Mouse (Mus musculus) urinary bladder, adult 18-20 months (tissue): ENCODE results near the gene Sapcd1.
A peak's percentile ranks its signal among the peaks of the same experiment; 100 is the strongest.

ENCODE experiments used
- DNase-seq, 2 experiments: peaks; one replicate each; pipeline ENCODE4 v3.0.0; 2022; ENCODE audit warnings: low spot score in 2 of 2, mixed read lengths in 2 of 2

Sapcd1 gene

GRCm38 (mm10) chr17:35029691-35030532, 2.1 kb upstream of the Sapcd1 start:
- no peak for DNase-seq

DNA sequence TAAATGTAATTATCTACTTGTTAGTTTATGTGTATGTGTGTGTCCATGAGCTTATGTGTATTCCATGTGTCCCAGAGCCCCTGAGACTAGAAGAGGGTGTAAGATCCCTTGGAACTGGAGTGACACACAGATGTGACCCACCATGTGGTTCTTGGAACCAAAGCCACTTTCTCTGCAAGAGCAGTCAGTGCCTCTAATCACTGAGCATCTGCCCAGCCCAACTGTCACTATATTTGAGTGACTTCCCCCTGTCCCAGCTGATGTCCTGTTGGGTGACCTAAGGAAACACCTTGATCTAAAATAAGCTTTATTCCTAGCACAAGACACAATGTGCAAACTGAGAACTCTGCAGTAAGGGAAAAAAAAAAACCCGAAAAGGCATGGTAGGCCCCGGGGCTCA, 499 bp upstream of the Sapcd1 start:
- no peak for DNase-seq

DNA sequence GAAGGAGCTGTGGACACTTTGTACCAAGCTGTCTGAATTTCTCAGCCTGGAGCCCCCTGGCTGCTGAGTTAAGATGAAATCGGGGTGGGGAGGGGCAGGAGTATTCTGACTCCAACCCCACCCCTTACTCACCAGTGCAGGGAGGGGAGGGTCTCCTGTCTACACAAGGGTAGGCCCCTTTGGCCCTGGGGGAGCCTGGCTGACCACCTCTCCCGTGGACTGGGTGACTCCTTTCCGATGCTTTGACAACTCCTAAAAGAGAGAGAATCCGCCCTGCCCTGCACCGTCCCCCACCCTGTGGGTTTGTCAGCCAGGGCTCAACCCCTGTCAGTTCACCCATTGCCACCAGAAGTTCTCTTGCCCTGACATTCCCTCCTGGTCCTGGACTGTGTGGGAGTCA, 1.6 kb downstream of the Sapcd1 start:
- DNase-seq: no peak

DNA sequence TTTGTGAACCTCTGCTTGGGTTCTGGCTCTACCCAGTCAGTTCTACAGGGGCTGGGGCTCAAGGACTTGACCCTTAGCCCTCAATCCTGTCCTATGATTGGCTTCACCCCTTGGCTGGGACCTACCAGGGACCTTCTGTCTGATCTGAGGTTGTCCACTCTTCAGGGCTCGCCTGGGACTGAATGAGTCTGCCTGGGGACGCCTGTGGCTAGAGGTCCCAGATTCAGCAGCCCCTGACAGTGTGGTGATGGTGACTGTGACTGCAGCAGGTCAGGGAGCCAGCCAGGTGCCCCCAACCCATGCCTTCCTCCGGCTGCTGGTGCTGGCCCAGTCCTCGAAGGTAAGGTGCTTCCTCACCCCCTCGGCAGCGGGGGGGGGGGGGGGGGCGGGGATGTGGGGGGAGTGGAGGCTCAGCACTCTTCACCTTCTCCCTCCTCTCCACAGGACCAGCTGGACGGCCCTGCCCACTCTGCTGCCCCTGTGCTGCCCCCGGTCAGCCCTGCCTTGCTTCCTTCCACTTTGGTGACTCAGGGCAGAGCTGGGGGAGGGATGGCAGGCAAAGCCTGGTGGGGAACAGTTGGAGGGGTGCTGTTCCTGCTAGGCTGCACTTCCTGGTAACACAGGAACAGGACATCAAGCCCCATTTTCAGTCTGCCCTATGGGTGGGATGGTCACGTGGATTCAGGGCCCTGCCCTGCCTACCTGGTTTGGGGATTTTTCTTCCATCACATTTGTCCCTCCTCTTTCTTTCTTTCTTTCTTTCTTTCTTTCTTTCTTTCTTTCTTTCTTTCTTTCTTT, 2.9 kb downstream of the Sapcd1 start:
- no peak for DNase-seq

- no peak for DNase-seq
Measured at GRCm38 (mm10) chr17:35024261-35024660, 3.6 kb downstream of the Sapcd1 start.

DNA sequence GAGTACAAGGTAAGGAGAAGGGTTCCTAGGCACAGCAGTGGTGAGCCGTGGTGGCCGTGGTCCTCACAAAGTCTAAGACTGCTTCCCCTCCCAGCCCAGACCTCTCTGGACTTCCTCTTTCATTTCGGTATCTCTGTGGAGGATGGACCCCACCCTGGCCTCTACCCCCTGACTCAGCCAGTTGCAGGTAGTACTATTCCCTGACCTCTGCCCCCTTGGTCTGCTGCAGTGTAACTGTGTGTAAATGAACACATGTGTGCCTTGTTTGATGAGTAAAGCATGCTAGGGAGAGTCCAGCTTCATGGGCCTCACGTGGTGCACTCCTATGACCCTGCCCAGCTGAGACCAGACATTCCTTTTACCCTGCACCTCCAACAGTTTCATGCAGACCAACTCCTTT, 4.1 kb downstream of the Sapcd1 start:
- DNase-seq: no peak

- no peak for DNase-seq
Measured at GRCm38 (mm10) chr17:35023221-35023620, 4.6 kb downstream of the Sapcd1 start.

DNA sequence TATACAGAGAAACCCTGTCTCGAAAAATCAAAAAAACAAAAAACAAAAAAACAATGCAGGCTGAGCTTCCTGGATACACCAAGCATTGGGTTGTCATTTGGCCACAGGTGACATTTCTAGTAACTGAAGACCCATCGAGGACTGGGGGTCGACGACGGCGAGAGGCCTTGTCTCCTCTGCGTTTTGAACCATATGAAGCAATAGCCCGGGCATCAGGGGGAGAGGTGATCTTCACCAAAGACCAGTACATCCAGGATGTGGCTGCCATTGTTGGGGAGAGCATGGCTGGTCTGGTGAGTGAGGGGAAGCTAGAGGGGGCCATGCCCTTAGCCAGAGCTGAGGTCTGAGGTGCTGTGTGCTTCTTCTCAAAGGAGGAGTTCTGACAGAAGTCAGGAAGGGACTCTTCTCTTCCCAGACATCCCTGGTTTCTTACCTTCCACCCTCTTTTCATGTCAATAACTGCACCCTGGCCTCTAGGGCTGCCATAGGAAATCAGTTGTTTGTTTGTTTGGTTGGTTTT, 5.2 kb downstream of the Sapcd1 start:
- DNase-seq: no peak

DNA sequence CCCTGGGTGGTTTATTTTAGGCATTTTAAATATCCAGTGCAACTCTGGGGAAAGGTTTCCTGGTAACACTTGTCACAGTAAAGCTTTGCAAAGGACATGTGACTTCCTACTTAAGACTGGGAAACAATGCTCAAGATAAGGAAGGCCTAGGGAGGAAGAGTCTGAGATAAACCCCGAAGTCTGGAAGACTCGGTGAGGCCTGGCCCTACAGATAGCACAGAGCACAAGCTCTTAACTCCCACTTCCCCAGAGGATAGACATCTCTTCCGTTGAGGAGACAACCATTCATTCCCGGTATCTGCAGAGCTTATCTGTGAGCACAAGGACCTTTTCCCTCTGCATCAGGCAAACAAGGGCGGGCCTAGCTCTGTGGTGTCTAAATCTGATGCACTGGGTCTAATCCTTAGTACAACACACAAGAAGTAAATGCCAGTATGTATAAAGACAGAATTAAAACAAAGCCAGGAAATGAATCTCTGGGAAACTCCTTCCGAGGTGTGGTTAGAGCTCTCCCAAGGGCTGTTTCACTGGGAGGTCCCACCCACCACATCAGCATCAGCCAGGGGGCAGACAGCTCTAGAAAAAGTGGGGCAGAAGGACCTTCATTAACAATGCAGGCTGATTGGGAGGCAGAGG, 5.9 kb downstream of the Sapcd1 start:
- no peak for DNase-seq

GRCm38 (mm10) chr17:35021163-35021808, 6.5 kb downstream of the Sapcd1 start:
- DNase-seq: peak; percentile 74 to 83

GRCm38 (mm10) chr17:35020551-35020950, 7.3 kb downstream of the Sapcd1 start:
- no peak for DNase-seq

DNA sequence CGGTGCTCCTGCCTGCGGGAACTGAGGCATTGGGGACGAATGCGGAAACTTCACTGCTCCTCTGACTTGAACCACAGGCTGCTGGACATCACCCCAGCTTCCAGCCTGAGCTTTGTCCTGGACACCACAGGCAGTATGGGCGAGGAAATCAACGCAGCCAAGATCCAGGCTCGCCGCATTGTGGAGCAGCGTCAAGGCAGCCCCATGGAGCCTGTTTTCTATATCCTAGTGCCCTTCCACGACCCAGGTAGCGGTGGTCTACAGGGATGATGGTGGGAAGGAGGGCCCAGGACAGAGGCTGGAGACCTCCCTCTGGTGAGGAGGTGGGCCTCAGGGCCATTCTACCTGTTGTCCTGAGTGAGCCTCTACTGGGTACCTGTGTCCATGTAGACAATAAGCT, 7.9 kb downstream of the Sapcd1 start:
- no peak for DNase-seq

GRCm38 (mm10) chr17:35018171-35018570, 9.6 kb downstream of the Sapcd1 start:
- DNase-seq: no peak

- DNase-seq: no peak
Measured at GRCm38 (mm10) chr17:35017706-35018030, 10.1 kb downstream of the Sapcd1 start.

- DNase-seq: peak in 1 of 2 experiments; percentile 29
Measured at GRCm38 (mm10) chr17:35016791-35017705, 10.8 kb downstream of the Sapcd1 start.

DNA sequence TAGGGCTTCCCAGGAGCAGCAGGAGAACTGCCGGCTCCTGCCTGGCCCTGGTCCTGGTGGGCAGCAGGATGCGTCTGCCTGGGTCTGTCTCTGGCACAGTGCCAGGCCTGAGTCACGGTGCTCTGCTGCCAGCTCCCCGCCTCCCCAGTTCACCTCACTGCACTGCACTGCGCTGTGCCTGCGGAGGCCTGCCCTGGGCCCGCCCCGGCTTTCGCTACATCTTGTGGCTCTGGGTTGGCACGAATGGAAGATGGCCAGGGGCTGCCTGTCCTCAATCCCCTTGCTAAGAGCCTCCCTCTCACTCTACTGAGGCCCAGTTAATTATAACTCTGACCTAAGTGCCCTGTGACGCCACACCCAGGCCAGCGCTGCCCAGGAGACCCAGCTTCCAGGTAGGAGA, 11.4 kb downstream of the Sapcd1 start, which contains the start of gene Vwa7:
Vwa7 (plus strand) TSS at position 204 of the 400 bp plus-strand sequence.
- DNase-seq: peak; percentile 49 to 60

- no peak for DNase-seq
Measured at GRCm38 (mm10) chr17:35015296-35015695, 12.5 kb downstream of the Sapcd1 start.

GRCm38 (mm10) chr17:35013221-35013620, 14.6 kb downstream of the Sapcd1 start:
- DNase-seq: no peak

DNA sequence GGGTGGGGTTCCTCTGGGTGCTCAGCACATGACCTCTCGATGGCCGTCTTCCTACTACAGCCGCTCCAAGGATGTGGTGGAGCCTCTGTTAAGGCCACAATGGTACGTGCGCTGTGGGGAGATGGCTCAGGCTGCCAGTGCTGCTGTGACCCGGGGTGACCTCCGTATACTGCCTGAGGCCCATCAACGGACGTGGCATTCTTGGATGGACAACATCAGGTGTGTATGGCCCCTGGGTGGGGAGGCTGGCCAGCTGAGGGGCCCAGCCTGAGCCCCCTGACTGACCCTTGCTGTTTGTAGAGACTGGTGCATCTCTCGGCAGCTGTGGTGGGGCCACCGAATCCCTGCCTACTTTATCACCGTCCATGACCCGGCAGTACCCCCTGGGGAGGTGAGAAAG, 15.4 kb downstream of the Sapcd1 start:
- DNase-seq: no peak

DNA sequence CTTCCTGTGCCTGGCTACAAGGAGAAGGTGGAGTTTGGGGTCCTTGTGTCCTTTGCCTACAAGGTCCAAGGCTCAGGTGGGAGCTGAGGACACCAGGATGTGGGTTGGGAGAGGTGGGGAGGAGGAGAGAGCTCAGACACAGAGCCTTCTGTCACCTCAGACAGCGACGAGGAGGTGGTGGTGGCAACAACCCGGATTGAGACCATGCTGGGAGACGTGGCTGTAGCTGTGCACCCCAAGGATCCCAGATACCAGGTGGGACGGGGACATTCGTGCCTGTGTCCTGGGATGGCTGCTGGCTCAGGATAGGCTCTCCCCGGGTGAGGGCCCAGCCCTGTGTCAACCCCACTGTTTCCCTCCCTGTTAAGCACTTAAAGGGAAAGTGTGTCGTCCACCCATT, 16.4 kb downstream of the Sapcd1 start:
- DNase-seq: no peak

- no peak for DNase-seq
Measured at GRCm38 (mm10) chr17:35009586-35009985, 18.2 kb downstream of the Sapcd1 start.
